Mouse (Mus musculus): ENCODE data around the gene Otud5.

- TF ChIP-seq CTCF (IDR thresholded peaks at IDR 0.05; ENCODE audit: low read depth) (no peak), EP300 (IDR thresholded peaks at IDR 0.05; ENCODE audit: low read depth) (no peak)
These were observed 18.1 kb downstream of the Otud5 start for GRCm38 (mm10) chrX:7859191-7859753.

All from liver, embryonic 14.5 days (tissue).